Mouse (Mus musculus): ENCODE data around the gene Ndc1.
"Not testable (repeated sequence)": the region's sequence is repeated elsewhere in the genome, so short reads cannot be mapped to it uniquely, and the experiment has no call there.

The Ndc1 gene

GRCm38 (mm10) chr4:107367567-107368314, at the start of gene Ndc1:
TSS of gene Ndc1 (plus strand) at chr4:107367784.
- peak; percentile 99 for DNase-seq

DNA sequence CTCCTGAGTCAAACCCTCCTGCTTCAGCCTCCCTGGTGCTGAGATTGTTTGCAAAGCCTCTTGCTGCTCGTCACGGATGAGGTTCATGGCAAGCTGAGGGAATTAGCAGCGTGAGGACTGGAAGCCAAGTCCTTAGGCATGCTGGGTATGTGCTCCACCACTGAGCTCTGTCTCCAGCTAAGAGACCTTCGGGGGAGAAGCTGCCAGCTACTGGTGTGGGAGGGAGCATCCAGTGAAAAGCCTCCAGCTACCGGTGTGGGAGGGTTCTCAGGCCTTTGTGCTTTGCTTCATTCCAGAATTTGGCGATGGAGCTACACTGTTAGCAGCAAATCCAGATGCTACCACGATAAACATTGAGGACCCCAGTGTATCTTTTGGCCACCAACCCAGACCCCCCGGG, 48.9 kb upstream of the Ndc1 start:
- no peak for DNase-seq

DNA sequence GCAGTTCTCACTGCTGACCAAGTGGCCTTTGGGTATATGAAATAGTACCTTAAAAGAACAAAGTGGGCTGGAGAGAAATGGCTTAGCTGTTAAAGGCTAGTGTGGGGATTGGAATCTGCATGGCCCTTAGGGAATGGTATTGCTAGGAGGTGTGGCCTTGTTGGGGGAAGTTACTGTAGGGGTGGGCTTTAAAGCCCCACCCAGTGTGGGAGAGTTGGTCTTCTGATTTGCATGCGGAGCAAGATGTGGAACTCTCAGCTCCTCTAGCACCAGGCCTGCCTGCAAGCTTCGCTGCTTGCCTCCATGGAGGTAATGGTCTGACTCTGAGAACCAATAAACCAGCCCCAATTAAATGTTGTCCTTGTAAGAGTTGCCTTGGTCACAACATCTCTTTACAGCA, 46.5 kb upstream of the Ndc1 start:
- no peak for DNase-seq

- no peak for DNase-seq
Observed at GRCm38 (mm10) chr4:107323113-107323512, 44.5 kb upstream of the Ndc1 start.

- no peak for DNase-seq
Observed at GRCm38 (mm10) chr4:107328530-107328929, 39.1 kb upstream of the Ndc1 start.

- DNase-seq = no peak
Observed at GRCm38 (mm10) chr4:107333514-107333913, 34.1 kb upstream of the Ndc1 start.

DNA sequence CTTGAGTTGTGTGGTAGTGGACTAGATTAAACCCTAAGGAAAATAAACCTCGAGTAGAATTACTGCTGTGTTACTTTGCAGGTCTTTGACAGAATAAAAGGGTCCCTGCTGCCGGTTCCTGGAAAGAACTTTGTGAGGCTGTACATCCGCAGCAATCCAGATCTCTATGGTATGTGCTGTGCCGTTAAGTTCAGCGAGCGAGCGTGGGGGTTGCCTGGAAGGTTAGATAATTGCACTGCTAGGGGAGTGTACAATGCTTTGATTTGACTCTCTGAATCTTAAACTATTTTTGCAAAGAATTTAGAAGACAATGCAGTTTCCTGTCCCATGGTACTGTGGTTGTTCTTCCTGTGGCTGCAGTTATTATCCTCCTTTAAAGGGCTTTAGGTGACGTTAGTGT, 31.2 kb upstream of the Ndc1 start:
- no peak for DNase-seq

- no peak for DNase-seq
Observed at GRCm38 (mm10) chr4:107337455-107337854, 30.1 kb upstream of the Ndc1 start.

DNA sequence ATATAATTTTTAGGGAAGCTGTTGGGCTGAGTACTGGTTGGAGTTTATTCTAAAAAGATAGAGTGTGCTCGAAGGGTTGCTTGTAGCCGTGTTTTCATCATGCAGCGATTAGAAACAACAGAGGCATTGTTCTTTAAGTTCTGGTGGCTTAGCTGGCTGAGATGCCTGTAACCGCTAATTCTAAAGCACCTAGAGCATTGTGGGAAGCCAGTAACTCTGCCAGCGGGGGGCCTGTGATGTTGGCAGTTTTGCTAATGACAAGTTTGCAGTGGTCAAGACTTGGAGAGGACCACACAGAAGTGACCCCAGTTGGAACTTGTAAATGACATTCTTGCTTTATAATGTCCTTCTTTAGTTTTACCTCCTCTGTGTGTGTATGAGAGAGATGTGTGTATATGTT, 26.2 kb upstream of the Ndc1 start:
- DNase-seq = no peak

GRCm38 (mm10) chr4:107344612-107345011, 23.0 kb upstream of the Ndc1 start:
- DNase-seq = no peak

DNA sequence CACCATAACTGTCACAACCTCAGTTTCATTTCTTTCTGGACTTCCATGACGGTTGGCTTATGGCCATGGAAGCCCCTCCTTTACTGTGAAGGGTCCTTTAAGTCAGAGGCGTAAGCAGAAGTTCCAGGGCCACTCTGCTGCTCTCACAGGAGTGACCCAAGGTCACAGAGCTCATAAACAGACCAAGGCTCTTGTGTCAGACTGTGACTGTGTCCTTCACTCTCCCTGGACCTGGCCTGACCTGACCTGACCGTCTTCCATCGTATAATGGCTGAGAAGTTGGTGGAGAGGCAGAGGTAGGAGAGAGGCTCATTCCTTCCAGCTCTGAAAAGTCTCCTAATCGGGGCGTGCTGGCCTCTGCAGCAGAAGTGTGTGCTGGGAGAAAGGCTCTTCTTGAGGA, 20.4 kb upstream of the Ndc1 start:
- no peak for DNase-seq

DNA sequence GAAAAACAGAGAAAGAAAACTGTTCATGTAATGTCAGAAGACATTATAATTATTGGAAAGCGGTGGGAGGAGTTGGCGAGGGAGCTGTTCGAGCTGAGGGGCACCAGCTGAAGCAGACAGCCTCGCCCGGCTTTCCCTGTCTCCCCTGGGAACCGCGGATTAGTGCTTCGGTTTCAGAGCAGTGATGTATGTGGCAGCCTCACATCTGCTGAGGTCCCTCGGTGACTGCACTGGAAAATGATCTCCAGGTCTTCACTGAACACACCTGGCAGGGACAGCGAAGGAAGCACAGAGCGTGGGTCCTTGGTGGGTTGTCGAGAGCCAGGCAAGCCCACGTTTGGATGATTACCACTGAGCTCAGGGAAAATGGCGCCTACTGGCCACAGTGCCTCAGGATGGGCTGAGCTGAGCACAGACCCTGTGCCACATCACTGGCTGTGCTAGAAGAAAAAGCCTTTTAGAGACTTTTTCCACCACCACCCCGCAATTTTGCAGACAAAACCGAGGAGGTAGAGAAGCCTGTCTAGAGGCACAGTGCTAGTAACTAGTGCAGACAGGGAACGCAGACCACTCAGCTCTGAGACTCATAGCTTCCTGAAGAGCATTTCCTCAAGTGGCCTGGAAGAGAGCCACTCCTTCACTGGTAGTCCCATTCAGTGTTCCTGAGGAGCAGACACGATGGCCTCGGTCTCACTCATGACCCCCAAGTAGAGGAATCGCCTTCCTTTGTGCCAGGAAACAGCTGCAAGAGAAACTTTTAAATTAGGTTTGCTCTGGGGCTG, 18.9 kb upstream of the Ndc1 start:
- no peak for DNase-seq

GRCm38 (mm10) chr4:107349311-107350008, 18.1 kb upstream of the Ndc1 start:
- no peak for DNase-seq

GRCm38 (mm10) chr4:107351368-107351767, 16.2 kb upstream of the Ndc1 start:
- DNase-seq = no peak

- DNase-seq = no peak
Observed at GRCm38 (mm10) chr4:107353612-107354011, 14.0 kb upstream of the Ndc1 start.

DNA sequence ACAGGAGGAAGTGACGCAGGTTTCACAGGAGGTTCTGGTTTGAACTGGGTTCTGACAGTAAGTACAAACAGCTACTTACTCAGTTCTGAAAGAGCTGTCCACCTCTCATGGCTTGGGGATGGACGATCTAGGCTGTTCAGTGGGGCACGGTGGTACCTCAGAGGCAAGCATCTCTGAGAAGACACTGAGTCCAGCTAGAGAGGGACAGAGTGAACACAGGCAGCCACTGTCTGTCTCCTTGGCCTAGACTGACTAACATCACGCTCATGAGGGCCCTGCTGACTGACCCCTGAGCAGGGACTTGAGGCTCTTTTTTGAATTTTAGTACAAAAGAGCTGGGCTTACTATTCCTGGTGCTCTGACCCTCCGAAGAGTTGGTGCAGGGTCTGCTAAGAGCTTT, 13.5 kb upstream of the Ndc1 start:
- no peak for DNase-seq

GRCm38 (mm10) chr4:107354543-107354942, 13.0 kb upstream of the Ndc1 start:
- no peak for DNase-seq

DNA sequence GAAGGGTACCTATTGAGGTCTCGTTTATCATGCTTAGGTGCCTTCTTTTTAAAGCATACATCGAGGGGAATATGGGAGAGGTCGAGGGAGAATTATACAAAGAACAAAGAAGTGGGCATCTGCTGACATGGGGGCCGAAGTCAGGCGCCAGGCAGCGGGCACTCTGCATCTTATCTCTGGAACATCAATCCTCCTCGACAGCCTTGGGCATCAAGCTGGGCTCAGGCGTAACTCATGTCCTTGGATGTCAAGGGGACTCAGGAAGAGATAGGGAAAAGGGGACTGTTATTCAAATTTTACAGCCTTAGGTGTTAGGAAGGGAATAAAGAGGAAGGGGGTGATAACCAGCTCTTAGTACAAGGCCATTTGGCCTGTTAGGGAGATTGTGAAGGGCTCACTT, 10.4 kb upstream of the Ndc1 start:
- not testable (repeated sequence) for DNase-seq

- no peak for DNase-seq
Observed at GRCm38 (mm10) chr4:107358460-107358859, 9.1 kb upstream of the Ndc1 start.

DNA sequence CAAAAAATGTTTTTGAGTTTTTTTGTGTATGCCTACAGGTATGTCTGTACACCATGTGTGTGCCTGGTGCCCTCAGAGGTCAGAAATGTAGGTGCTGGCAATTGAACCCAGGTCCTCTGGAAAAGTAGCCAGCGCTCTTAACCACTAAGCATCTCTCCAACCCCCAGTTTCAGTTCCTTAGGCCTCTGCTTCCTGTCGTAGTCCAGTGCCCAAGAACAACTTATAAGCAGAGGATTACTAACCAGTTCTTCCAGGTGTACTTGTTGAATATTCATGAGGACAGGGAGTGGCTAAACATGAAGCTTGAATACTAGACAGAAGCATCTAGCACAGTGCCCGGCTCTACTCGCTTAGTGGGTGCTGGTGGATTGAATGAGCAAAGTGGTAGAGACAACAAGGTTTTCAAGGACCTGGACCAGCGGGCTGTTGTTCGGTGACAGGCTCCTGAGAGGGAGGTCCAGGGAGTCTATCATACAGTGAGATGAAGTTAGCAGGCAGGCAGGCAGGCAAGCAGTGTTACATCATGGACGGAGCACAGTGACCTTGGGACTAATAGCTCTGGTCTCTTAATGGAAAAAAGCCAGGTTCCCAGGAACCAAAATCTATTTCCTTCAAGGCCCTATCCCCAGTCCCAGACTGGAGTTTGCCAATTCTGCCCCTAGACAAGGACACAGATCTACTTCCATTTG, 7.0 kb upstream of the Ndc1 start:
- no peak for DNase-seq

DNA sequence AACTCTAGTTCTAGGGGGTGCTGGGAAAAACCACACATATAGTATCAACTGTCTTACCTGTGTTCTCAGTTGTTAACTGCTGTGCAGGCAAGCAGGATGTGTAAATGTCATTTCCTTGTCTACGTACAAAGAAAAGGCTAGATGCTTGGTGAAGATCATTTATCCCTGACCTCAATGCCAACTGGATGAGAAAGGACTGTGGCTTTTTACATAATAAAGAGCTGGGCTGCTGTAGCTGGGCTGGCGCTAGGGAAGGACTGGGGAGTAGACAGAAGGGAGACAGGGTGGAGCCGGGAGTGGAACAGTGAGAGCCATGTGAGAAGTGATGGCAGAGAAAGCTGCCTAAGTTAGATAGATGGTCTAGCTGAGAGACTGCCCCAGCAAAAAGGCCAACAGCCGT, 4.8 kb upstream of the Ndc1 start:
- DNase-seq = no peak

- no peak for DNase-seq
Observed at GRCm38 (mm10) chr4:107363573-107363972, 4.0 kb upstream of the Ndc1 start.

DNA sequence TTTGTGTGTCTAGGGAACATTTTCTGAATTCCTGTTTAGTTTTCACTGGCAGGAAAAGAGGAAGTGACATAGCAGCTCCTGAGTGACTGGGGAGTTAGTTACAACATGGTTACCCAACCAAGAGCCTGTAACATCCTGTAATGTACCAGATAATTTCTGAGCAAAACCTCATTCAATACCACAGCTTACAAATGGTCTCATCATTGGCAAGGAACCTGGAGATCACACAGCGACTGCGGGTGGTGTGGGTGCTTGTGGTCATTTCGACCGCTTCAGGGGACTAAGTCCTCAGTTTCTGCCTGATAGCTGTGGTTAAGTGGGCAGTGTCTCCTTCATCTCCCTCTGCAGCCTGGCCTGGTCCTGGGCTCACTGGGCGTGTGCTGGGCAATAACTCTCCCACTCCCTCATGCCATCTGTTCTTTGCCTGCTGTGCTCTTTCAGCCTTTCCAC, 3.4 kb upstream of the Ndc1 start:
- no peak for DNase-seq

All from heart, adult 11 months (tissue).